Mouse (Mus musculus): ENCODE results near the gene Pak2. TPM values are rescaled to one million over a fixed set of nuclear protein-coding genes. Genes with fewer than 3 reads are reported as not detected.

Pak2 gene
- total RNA-seq (2014; rRNA removed) (35.9 and 41.1 TPM in 2 replicates), polyA plus RNA-seq (2015; fragmentation: Nextera tagmentation; extraction: Ambion mirVana) (23.3 and 29.4 TPM in 2 replicates)

GRCm38 (mm10) chr16:32078991-32079511 is at the start of gene Pak2:
Pak2 (minus strand) TSS chr16:32079342.
- Histone ChIP-seq H3K4me3 (ENCODE audit: low read depth, low read length) (peak within 1 kb of the TSS; percentile 100), H3K9me3 (ENCODE audit: low read length) (no peaks in the 10 kb centered on the region), H3K4me2 (ENCODE audit: low read depth) (peak within 1 kb of the TSS; percentile 82), H3K36me3 (ENCODE audit: insufficient read depth) (no peaks in the 10 kb centered on the region; the same call in 1 of the 2 replicates), H3K27ac (ENCODE audit: low read depth, low read length) (peak within 1 kb of the TSS; percentile 90), H3K9ac (peak within 1 kb of the TSS; percentile 94), H3K27me3 (ENCODE audit: insufficient read depth, low read length) (no peaks in the 10 kb centered on the region), H3K4me1 (ENCODE audit: insufficient read depth) (peaks cover 14% of the 10 kb centered on the region; the same call in 1 of the 2 replicates)
- under 1% methylated on average over 37 of the region's 60 CpGs for WGBS
- ATAC-seq (peak; percentile 99), DNase-seq (peak; percentile 92)
- no peak for TF ChIP-seq CTCF (IDR thresholded peaks at IDR 0.05; ENCODE audit: low read depth)

GRCm38 (mm10) chr16:32127046-32127445 is 47.9 kb upstream of the Pak2 start:
- Histone ChIP-seq H3K4me1 (ENCODE audit: insufficient read depth) (no peaks in the 10 kb centered on the region), H3K36me3 (ENCODE audit: insufficient read depth) (no peaks in the 10 kb centered on the region), H3K9me3 (ENCODE audit: low read length) (no peaks in the 10 kb centered on the region), H3K27ac (ENCODE audit: low read depth, low read length) (no peak overlapping the region), H3K4me3 (ENCODE audit: low read depth, low read length) (no peak overlapping the region), H3K9ac (no peak overlapping the region), H3K4me2 (ENCODE audit: low read depth) (no peak overlapping the region), H3K27me3 (ENCODE audit: insufficient read depth, low read length) (no peaks in the 10 kb centered on the region)
- TF ChIP-seq CTCF (IDR thresholded peaks at IDR 0.05; ENCODE audit: low read depth) = no peak
- ATAC-seq = no peak
- WGBS = 88% methylated on average over 4 of the region's 4 CpGs
- no peak for DNase-seq

GRCm38 (mm10) chr16:32125364-32125763 is 46.2 kb upstream of the Pak2 start:
- Histone ChIP-seq H3K4me1 (ENCODE audit: insufficient read depth) (no peaks in the 10 kb centered on the region), H3K4me2 (ENCODE audit: low read depth) (no peak overlapping the region), H3K27ac (ENCODE audit: low read depth, low read length) (no peak overlapping the region), H3K36me3 (ENCODE audit: insufficient read depth) (no peaks in the 10 kb centered on the region), H3K9me3 (ENCODE audit: low read length) (no peaks in the 10 kb centered on the region), H3K9ac (no peak overlapping the region), H3K4me3 (ENCODE audit: low read depth, low read length) (no peak overlapping the region), H3K27me3 (ENCODE audit: insufficient read depth, low read length) (no peaks in the 10 kb centered on the region)
- no peak for TF ChIP-seq CTCF (IDR thresholded peaks at IDR 0.05; ENCODE audit: low read depth)
- ATAC-seq (no peak), DNase-seq (no peak)
- WGBS = 91% methylated on average over 3 of the region's 3 CpGs

- H3K4me3 ChIP-seq (ENCODE audit: low read depth, low read length) = no peak overlapping the region
- DNase-seq = no peak
- no peak overlapping the region for H3K4me2 ChIP-seq (ENCODE audit: low read depth)
- H3K27ac ChIP-seq (ENCODE audit: low read depth, low read length) = no peak overlapping the region
- TF ChIP-seq CTCF (IDR thresholded peaks at IDR 0.05; ENCODE audit: low read depth) = no peak
- no peak for ATAC-seq
- H3K27me3 ChIP-seq (ENCODE audit: insufficient read depth, low read length) = no peaks in the 10 kb centered on the region
- 72% methylated on average over 17 of the region's 17 CpGs for WGBS
- H3K36me3 ChIP-seq (ENCODE audit: insufficient read depth) = no peaks in the 10 kb centered on the region
- no peak overlapping the region for H3K9ac ChIP-seq
- H3K4me1 ChIP-seq (ENCODE audit: insufficient read depth) = no peaks in the 10 kb centered on the region
- H3K9me3 ChIP-seq (ENCODE audit: low read length) = no peaks in the 10 kb centered on the region
Measured at GRCm38 (mm10) chr16:32124444-32125335, 45.5 kb upstream of the Pak2 start.

GRCm38 (mm10) chr16:32124020-32124419 is 44.9 kb upstream of the Pak2 start:
- Histone ChIP-seq H3K9me3 (ENCODE audit: low read length) (no peaks in the 10 kb centered on the region), H3K4me2 (ENCODE audit: low read depth) (no peak overlapping the region), H3K4me1 (ENCODE audit: insufficient read depth) (no peaks in the 10 kb centered on the region), H3K4me3 (ENCODE audit: low read depth, low read length) (no peak overlapping the region), H3K9ac (no peak overlapping the region), H3K27me3 (ENCODE audit: insufficient read depth, low read length) (no peaks in the 10 kb centered on the region), H3K36me3 (ENCODE audit: insufficient read depth) (no peaks in the 10 kb centered on the region), H3K27ac (ENCODE audit: low read depth, low read length) (no peak overlapping the region)
- ATAC-seq = no peak
- no peak for DNase-seq
- TF ChIP-seq CTCF (IDR thresholded peaks at IDR 0.05; ENCODE audit: low read depth) = no peak
- 96% methylated on average over 7 of the region's 7 CpGs for WGBS

- no peak for ATAC-seq
- Histone ChIP-seq H3K27ac (ENCODE audit: low read depth, low read length) (no peak overlapping the region), H3K4me1 (ENCODE audit: insufficient read depth) (no peaks in the 10 kb centered on the region), H3K9ac (no peak overlapping the region), H3K4me2 (ENCODE audit: low read depth) (no peak overlapping the region), H3K4me3 (ENCODE audit: low read depth, low read length) (no peak overlapping the region), H3K36me3 (ENCODE audit: insufficient read depth) (no peaks in the 10 kb centered on the region), H3K9me3 (ENCODE audit: low read length) (no peaks in the 10 kb centered on the region), H3K27me3 (ENCODE audit: insufficient read depth, low read length) (no peaks in the 10 kb centered on the region; the same call in 1 of the 2 replicates)
- DNase-seq = no peak
- no peak for TF ChIP-seq CTCF (IDR thresholded peaks at IDR 0.05; ENCODE audit: low read depth)
- WGBS = 83% methylated on average over 3 of the region's 3 CpGs
Measured at GRCm38 (mm10) chr16:32120454-32120853, 41.3 kb upstream of the Pak2 start.

- no peaks in the 10 kb centered on the region for H3K36me3 ChIP-seq (ENCODE audit: insufficient read depth)
Measured at GRCm38 (mm10) chr16:32116186-32116585, 37.0 kb upstream of the Pak2 start.

More at GRCm38 (mm10) chr16:32116186-32116585, 37.0 kb upstream of the Pak2 start:
- Histone ChIP-seq H3K4me2 (ENCODE audit: low read depth) (no peak overlapping the region), H3K27me3 (ENCODE audit: insufficient read depth, low read length) (no peaks in the 10 kb centered on the region; the same call in 1 of the 2 replicates), H3K27ac (ENCODE audit: low read depth, low read length) (no peak overlapping the region), H3K9me3 (ENCODE audit: low read length) (no peaks in the 10 kb centered on the region), H3K4me3 (ENCODE audit: low read depth, low read length) (no peak overlapping the region), H3K9ac (no peak overlapping the region), H3K4me1 (ENCODE audit: insufficient read depth) (no peaks in the 10 kb centered on the region)
- no peak for TF ChIP-seq CTCF (IDR thresholded peaks at IDR 0.05; ENCODE audit: low read depth)
- no peak for DNase-seq
- ATAC-seq = no peak
- WGBS = 56% methylated on average over 5 of the region's 5 CpGs

Measured in forebrain, postnatal 0 days (tissue).